Mouse (Mus musculus): ENCODE results near the gene Phf2. TPM values are rescaled to one million over a fixed set of nuclear protein-coding genes. Genes with fewer than 3 reads are reported as not detected.

Gene Phf2
- polyA plus RNA-seq, 1 experiment from 2014 or later: 3.5 TPM

GRCm38 (mm10) chr13:48802181-48802580 is 68.7 kb downstream of the Phf2 start:
- Histone ChIP-seq H3K9me3 (ENCODE audit: control insufficient read depth) (no peaks in the 10 kb centered on the region), H3K36me3 (ENCODE audit: control insufficient read depth, insufficient read depth) (peaks cover 50% of the 10 kb centered on the region), H3K9ac (ENCODE audit: low read depth, low read length) (no peak overlapping the region), H3K4me2 (replicated peaks; ENCODE audit: low read depth) (no peak overlapping the region), H3K4me3 (ENCODE audit: low read depth, low read length) (no peak overlapping the region), H3K4me1 (replicated peaks; ENCODE audit: control insufficient read depth, insufficient read depth, low read length) (no peaks in the 10 kb centered on the region), H3K27ac (ENCODE audit: low read depth, low read length) (no peak overlapping the region), H3K27me3 (replicated peaks; ENCODE audit: control insufficient read depth, insufficient read depth, low read length) (no peaks in the 10 kb centered on the region)
- no peak for ATAC-seq
- 66% methylated on average over 15 of the region's 15 CpGs for WGBS
- no peak for TF ChIP-seq CTCF (IDR thresholded peaks at IDR 0.05; ENCODE audit: low read depth)

- Histone ChIP-seq H3K4me1 (replicated peaks; ENCODE audit: control insufficient read depth, insufficient read depth, low read length) (no peaks in the 10 kb centered on the region), H3K4me2 (replicated peaks; ENCODE audit: low read depth) (no peak overlapping the region), H3K27ac (ENCODE audit: low read depth, low read length) (no peak overlapping the region), H3K9me3 (ENCODE audit: control insufficient read depth) (no peaks in the 10 kb centered on the region), H3K4me3 (ENCODE audit: low read depth, low read length) (no peak overlapping the region), H3K27me3 (replicated peaks; ENCODE audit: control insufficient read depth, insufficient read depth, low read length) (no peaks in the 10 kb centered on the region), H3K36me3 (ENCODE audit: control insufficient read depth, insufficient read depth) (peaks cover 38% of the 10 kb centered on the region), H3K9ac (ENCODE audit: low read depth, low read length) (no peak overlapping the region)
- peak; percentile 40 for ATAC-seq
- 20% methylated on average over 11 of the region's 11 CpGs for WGBS
- TF ChIP-seq CTCF (IDR thresholded peaks at IDR 0.05; ENCODE audit: low read depth): peak; percentile 96
Observed at GRCm38 (mm10) chr13:48800850-48801546, 69.9 kb downstream of the Phf2 start.

GRCm38 (mm10) chr13:48798256-48798771 is 72.6 kb downstream of the Phf2 start:
- no peak overlapping the region for H3K9ac ChIP-seq (ENCODE audit: low read depth, low read length)
- no peaks in the 10 kb centered on the region for H3K27me3 ChIP-seq (replicated peaks; ENCODE audit: control insufficient read depth, insufficient read depth, low read length)
- H3K36me3 ChIP-seq (ENCODE audit: control insufficient read depth, insufficient read depth): peaks cover 14% of the 10 kb centered on the region
- no peaks in the 10 kb centered on the region for H3K9me3 ChIP-seq (ENCODE audit: control insufficient read depth)
- WGBS: 40% methylated on average over 14 of the region's 14 CpGs
- H3K4me2 ChIP-seq (replicated peaks; ENCODE audit: low read depth): no peak overlapping the region
- no peak overlapping the region for H3K27ac ChIP-seq (ENCODE audit: low read depth, low read length)
- TF ChIP-seq CTCF (IDR thresholded peaks at IDR 0.05; ENCODE audit: low read depth): no peak
- no peaks in the 10 kb centered on the region for H3K4me1 ChIP-seq (replicated peaks; ENCODE audit: control insufficient read depth, insufficient read depth, low read length)
- no peak for ATAC-seq
- no peak overlapping the region for H3K4me3 ChIP-seq (ENCODE audit: low read depth, low read length)

GRCm38 (mm10) chr13:48796906-48797305 is 74.0 kb downstream of the Phf2 start:
- no peak for TF ChIP-seq CTCF (IDR thresholded peaks at IDR 0.05; ENCODE audit: low read depth)
- Histone ChIP-seq H3K9me3 (ENCODE audit: control insufficient read depth) (no peaks in the 10 kb centered on the region), H3K9ac (ENCODE audit: low read depth, low read length) (no peak overlapping the region), H3K27ac (ENCODE audit: low read depth, low read length) (no peak overlapping the region), H3K4me2 (replicated peaks; ENCODE audit: low read depth) (no peak overlapping the region), H3K4me1 (replicated peaks; ENCODE audit: control insufficient read depth, insufficient read depth, low read length) (no peaks in the 10 kb centered on the region), H3K27me3 (replicated peaks; ENCODE audit: control insufficient read depth, insufficient read depth, low read length) (no peaks in the 10 kb centered on the region), H3K4me3 (ENCODE audit: low read depth, low read length) (no peak overlapping the region), H3K36me3 (ENCODE audit: control insufficient read depth, insufficient read depth) (0 out of 2 replicates have a peak, but pooled peaks cover under 1% of the 10 kb centered on the region)
- WGBS: 57% methylated on average over 11 of the region's 11 CpGs
- ATAC-seq: no peak

GRCm38 (mm10) chr13:48795711-48796110 is 75.2 kb downstream of the Phf2 start:
- TF ChIP-seq CTCF (IDR thresholded peaks at IDR 0.05; ENCODE audit: low read depth): no peak
- ATAC-seq: no peak
- Histone ChIP-seq H3K4me2 (replicated peaks; ENCODE audit: low read depth) (no peak overlapping the region), H3K9me3 (ENCODE audit: control insufficient read depth) (no peaks in the 10 kb centered on the region), H3K36me3 (ENCODE audit: control insufficient read depth, insufficient read depth) (no peaks in the 10 kb centered on the region), H3K27me3 (replicated peaks; ENCODE audit: control insufficient read depth, insufficient read depth, low read length) (no peaks in the 10 kb centered on the region), H3K4me3 (ENCODE audit: low read depth, low read length) (no peak overlapping the region), H3K9ac (ENCODE audit: low read depth, low read length) (no peak overlapping the region), H3K4me1 (replicated peaks; ENCODE audit: control insufficient read depth, insufficient read depth, low read length) (no peaks in the 10 kb centered on the region), H3K27ac (ENCODE audit: low read depth, low read length) (no peak overlapping the region)
- WGBS: 90% methylated on average over 6 of the region's 6 CpGs

- H3K4me2 ChIP-seq (replicated peaks; ENCODE audit: low read depth): no peak overlapping the region
- no peak for TF ChIP-seq CTCF (IDR thresholded peaks at IDR 0.05; ENCODE audit: low read depth)
Observed at GRCm38 (mm10) chr13:48784594-48785298, 86.2 kb downstream of the Phf2 start.

More at GRCm38 (mm10) chr13:48784594-48785298, 86.2 kb downstream of the Phf2 start:
- Histone ChIP-seq H3K9ac (ENCODE audit: low read depth, low read length) (no peak overlapping the region), H3K36me3 (ENCODE audit: control insufficient read depth, insufficient read depth) (no peaks in the 10 kb centered on the region), H3K27ac (ENCODE audit: low read depth, low read length) (no peak overlapping the region), H3K4me3 (ENCODE audit: low read depth, low read length) (no peak overlapping the region), H3K9me3 (ENCODE audit: control insufficient read depth) (no peaks in the 10 kb centered on the region), H3K27me3 (replicated peaks; ENCODE audit: control insufficient read depth, insufficient read depth, low read length) (no peaks in the 10 kb centered on the region; the same call in 1 of the 2 replicates), H3K4me1 (replicated peaks; ENCODE audit: control insufficient read depth, insufficient read depth, low read length) (no peaks in the 10 kb centered on the region)
- no peak for ATAC-seq
- 80% methylated on average over 8 of the region's 8 CpGs for WGBS

Data from intestine, postnatal 0 days (tissue).